Mouse (Mus musculus) adrenal gland, adult 18-20 months (tissue): ENCODE data around the gene Noxo1. TPM values are rescaled to one million over a fixed set of nuclear protein-coding genes. Genes with fewer than 3 reads are reported as not detected.

ENCODE experiments used
- DNase-seq, 2 experiments: peaks; one replicate each; pipeline ENCODE4 v3.0.0; 2021 to 2022; ENCODE audit warnings: low spot score in 2 of 2
- total RNA-seq, 2 experiments: library from RNA; stranded (reverse); gene quantifications; 1 replicate in 1 of 2; 2 replicates in 1 of 2; pipeline ENCODE4 v1.2.3; 2021

Noxo1 gene
- total RNA-seq, 2 experiments from 2014 or later, result 2.8 to 3.9 TPM

- DNase-seq, result peak in 1 of 2 experiments; percentile 52
Measured at GRCm38 (mm10) chr17:24676187-24676586, 19.8 kb upstream of the Noxo1 start.

DNA sequence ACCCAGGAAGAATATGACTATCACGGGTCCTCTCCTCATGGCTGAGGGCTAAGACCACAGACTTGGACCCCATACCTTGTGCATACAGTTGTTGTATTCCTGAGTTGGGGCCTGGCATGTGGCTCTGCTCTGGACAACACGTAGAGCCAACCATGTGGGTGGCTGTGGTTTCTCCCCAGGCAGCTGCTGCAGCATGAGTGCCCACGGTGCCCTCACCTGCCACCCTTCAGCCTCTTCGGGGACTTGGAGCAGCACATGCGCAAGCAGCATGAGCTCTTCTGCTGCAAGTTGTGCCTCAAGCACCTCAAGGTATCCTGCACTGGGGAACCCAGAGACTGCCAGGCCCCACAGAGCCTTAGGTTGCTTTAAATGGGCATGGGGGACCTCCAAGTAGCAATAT lies 19.2 kb upstream of the Noxo1 start:
- DNase-seq, result no peak

- DNase-seq, result no peak
Measured at GRCm38 (mm10) chr17:24677500-24678080, 18.4 kb upstream of the Noxo1 start.

GRCm38 (mm10) chr17:24686514-24686913 lies 9.5 kb upstream of the Noxo1 start:
- no peak for DNase-seq

DNA sequence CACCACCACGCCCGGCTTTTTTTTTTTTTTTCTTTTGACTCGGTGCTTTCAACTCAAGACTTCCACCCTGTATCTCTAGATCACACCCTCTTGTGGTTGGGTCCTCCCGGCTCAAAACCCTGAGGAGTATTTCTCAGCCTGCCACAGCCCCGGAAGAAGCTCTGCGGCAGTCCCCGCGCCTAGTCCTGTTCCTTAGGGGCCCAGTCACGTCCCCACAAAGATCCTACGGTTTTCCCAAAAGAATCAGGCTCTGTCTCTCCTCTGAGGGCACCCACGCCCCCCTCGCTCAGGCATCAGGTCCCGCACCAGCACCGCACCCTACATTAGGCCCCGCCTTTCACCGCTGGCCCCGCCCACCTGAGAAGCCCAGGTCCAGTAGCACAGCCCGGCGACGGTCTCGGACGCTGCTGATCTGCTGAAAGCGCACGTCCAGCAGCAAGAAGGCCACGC lies 8.9 kb upstream of the Noxo1 start:
- DNase-seq, result peak; percentile 55 to 64

DNA sequence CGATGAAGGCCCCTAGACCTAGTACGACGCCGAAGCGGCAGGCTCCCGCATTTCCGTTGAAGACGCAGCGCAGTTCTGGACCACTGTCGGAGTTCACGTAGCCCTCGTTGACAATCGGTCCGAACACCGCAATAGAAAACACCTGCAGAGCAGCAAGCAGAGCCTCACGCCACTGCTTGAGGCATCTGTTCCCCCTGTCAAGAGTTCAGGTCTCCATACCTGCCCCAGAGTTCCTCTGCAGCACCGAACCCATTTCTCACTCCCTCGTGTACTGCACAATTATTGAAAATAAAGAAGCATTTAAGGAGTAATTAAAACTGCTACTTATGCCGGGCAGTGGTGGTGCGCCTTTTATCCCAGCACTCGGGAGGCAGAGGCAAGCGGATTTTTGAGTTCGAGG lies 8.4 kb upstream of the Noxo1 start:
- no peak for DNase-seq

- peak in 1 of 2 experiments; percentile 30 for DNase-seq
Measured at GRCm38 (mm10) chr17:24689251-24690081, 6.6 kb upstream of the Noxo1 start, which contains the start of gene Syngr3. Gene Syngr3 (minus strand): TSS chr17:24689955.

DNA sequence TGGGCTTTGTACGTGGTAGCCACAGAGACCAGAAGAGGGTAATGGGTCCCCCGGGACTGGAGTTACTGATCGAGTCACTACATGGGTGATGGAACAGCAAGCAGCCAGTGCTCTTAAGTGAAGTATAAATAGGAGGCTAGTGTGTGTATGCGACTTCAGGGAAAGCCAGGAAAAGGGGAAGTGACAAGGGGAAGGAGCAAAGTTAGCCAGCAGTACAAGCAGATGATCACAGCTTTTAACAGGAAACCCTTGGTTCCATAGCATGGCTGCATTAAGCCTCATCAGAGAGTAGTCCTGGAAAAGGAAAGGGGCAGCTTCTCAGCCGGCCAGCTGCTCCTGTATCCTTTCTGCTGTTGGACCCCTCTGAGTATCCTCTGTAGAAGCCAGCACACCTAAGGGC lies 3.6 kb upstream of the Noxo1 start:
- no peak for DNase-seq

DNA sequence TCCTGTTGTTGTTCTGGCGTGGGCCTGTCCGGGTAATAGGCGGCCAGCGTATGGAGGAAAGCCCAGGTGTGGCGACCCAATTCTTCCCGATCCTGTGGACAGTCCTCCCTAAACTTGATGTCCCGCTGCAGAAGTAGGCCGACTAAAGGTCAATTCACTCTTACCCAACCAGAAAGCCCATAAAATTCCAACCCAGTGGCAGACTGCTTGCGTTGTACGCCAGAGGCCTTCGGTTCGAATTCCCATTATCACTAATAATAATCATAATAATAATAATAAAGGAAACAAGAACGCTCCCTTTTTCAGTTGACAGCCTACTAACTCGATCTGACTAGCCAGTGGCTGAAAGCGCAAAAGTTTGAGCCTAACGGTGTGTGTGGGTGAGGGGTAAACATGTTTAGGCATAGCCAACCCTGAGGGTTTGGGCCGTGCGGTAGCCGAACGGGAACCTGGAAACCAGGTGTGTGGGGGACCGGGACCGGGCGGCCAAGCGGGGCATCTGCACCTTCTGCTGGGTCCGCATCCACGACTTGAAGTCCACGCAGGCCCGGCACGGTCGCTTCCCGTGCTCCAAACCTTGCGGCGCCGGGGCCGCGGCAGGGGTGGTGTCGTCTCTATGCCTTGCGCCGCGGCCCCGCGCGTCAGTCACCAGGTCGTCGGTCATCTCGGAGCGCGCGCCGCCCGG lies 566 bp upstream of the Noxo1 start:
- no peak for DNase-seq

DNA sequence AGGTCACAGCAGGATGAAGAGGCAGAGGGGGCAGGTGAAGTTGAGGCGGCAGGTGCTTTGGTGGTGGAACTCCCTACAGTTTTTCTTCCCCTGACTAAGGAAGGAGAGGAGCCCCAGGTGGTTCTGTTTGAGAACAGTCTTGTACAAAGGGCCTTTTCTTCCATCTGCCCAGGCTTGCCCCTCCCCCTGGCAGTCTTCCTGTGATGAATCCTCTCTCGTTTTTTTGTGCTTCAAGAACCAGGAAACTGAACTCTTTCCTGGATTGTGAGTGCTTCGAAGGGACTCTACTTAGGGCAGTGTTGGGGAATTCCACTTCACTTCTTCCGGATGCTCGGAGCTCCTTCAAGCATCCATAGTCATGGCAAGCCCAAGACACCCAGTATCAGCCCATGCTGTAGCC lies 2.0 kb downstream of the Noxo1 start:
- DNase-seq, result no peak

GRCm38 (mm10) chr17:24698715-24699114 lies 2.7 kb downstream of the Noxo1 start:
- DNase-seq, result no peak

DNA sequence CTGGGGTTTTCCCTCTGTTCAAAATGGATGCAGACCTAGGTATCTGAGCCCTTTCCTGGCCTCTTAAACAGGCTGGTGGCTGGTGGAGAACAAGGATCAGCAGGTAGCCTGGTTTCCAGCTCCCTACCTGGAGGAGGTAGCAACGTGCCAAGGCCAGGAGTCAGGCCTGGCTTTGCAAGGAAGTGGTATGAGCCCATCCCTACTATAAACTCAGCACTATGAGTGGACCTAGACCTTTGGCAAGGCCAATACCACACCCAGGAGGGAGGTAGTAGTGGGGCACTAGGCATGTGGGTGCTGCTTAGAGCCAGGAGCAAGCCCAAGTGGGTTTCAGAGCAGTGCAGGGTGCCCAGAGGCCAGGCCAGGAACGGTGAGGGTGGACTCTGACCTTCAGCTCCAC lies 3.4 kb downstream of the Noxo1 start:
- no peak for DNase-seq

DNA sequence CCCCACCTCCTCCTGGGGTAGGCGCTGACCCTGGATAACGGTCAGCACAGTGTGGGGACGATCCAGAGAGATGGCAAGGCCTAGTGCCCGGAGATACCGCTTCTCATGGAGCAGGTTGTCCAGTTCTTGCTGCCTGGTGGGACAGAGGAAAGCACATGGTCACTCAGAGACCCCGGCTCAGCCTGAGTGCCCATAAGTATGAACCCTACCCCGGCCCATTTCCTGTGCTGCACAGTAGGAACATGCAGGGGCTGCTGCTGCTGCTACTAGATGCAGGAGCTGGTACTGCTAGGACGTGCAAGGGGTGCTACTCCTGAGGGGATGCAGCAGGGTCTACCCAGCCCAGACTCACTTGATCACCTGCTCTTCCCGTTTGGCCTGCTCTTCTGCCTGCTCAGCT lies 5.2 kb downstream of the Noxo1 start:
- DNase-seq, result no peak

DNA sequence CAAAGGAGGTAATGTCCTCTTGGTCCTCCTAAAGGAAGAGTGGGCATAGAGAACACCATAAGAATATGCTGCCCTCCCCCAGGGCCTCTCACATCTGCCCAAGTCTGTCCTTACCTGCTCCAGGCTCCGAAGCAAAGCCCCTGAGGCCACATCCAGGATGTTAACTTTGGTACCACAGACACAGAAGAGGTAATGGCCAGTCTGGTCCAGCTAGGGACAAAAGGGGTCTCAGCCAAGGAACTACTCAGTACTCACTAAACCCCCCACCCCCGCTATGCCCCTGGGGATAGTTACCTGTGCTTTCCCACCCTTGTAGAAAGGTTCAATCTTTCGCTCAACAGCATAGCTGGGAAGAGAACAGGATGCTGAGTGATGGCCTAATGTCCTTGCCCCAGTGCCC lies 9.8 kb downstream of the Noxo1 start:
- no peak for DNase-seq

GRCm38 (mm10) chr17:24706982-24707800 lies 11.2 kb downstream of the Noxo1 start, which contains the start of gene Tbl3:
Gene Tbl3 (minus strand): TSS chr17:24707660.
- DNase-seq, result peak; percentile 96

- no peak for DNase-seq
Measured at GRCm38 (mm10) chr17:24707801-24708425, 11.9 kb downstream of the Noxo1 start.

DNA sequence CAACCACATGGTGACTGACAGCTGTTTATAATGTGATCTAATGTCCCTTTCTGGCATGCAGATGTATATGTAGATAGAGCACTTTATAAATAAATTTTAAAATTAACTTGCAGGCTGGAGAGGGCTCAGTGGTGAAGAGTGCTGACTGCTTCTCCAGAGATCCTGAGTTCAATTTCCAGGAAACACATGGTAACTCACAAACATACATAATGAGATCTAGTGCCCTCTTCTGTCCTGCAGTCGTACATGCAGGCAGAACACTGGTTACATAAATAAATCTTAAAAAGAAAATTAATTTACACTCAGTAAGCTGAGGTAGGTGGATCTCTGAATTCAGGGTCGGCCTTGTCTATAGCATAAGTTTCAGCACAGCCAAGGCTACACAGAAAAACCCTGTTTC lies 12.6 kb downstream of the Noxo1 start:
- no peak for DNase-seq

GRCm38 (mm10) chr17:24715556-24715955 lies 19.5 kb downstream of the Noxo1 start:
- DNase-seq, result no peak

DNA sequence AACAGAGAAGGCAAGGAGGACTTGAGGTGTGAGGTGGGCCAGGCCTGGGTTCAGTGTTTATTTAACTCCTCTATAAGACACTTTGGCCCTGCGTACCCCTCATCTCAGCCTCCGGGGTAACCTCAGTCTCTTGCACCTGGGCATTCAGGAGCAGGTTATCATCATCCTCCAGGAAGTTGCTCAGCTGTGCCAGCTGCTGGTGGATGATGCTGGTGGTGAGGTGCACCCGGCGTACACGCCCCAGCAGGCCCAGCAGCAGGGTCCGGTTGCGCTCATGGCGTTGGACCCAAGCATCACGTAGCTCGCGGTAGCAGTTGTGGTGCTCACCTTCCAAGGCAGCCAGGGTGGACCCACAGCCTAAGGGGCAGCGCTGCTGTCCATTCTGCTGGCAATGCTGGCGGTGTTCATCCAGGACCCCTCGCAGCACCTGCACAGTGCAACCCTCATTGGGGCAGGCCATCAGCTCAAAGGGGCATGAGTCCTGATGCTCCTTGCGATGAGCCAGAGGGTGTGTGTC lies 20.2 kb downstream of the Noxo1 start:
- no peak for DNase-seq

- no peak for DNase-seq
Measured at GRCm38 (mm10) chr17:24717943-24718342, 21.9 kb downstream of the Noxo1 start, which contains the start of the genes Rnf151 and Rps2. Gene Rnf151 (minus strand): TSS chr17:24718063. Gene Rps2 (plus strand): TSS chr17:24718116.
